Mouse (Mus musculus): Measurements from ENCODE around the gene Lrr1. TPM values are rescaled to one million over a fixed set of nuclear protein-coding genes. Genes with fewer than 3 reads are reported as not detected.

The Lrr1 gene
- total RNA-seq (2021) = 1 to 10 TPM; 2.7 to 5.4 TPM
- long read RNA-seq, experiment 1, partial matches to known transcripts = 1 of 4 reads
- long read RNA-seq, experiment 1, other reads (novel, unspliced or antisense) = 0 of 4 reads
- long read RNA-seq, experiment 2, partial matches to known transcripts = 0 of 6 reads
- long read RNA-seq, experiment 2, other reads (novel, unspliced or antisense) = 0 of 6 reads

DNA sequence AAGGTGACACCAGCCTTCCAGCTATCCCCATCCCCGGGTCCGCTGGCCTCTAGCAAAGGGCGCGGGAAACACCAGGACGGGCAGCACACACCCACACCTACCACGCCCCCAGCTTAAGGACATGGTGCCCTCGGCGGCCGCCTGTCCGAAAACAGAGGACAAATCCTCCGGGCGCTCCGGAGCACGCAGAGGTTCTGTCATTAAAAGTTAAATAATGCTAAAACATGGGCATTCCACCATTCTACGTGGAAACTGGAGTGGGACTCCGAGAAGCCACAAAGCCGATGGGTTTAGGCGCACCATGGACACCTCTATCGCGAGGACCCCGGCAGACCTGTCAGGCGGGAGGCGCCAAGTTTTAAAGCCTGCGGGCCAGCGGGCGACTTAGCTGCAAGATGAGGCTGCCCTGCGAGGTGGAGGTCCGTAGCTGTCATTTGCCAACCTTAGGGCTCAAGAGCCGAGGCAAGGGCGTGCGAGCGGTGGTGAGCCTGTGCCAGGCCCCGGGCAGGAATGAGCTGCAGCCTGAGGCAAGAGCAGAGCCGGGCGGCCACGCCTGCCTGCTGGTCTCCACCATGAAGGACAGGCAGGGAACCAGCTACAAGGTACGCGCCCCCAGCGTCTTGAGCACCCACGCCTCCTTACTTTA is at the start of gene Lrr1:
TSS of gene Lrr1 (plus strand) at position 354 of the 646 bp plus-strand sequence.
- DNase-seq (ENCODE audit: low spot score in 2 of 2) = peak; percentile 63 to 73

- DNase-seq (ENCODE audit: low spot score in 2 of 2) = no peak
These were observed 48.7 kb upstream of the Lrr1 start for GRCm38 (mm10) chr12:69119908-69120307.

- no peak for DNase-seq (ENCODE audit: low spot score in 2 of 2)
These were observed 45.8 kb upstream of the Lrr1 start for GRCm38 (mm10) chr12:69122801-69123200.

DNA sequence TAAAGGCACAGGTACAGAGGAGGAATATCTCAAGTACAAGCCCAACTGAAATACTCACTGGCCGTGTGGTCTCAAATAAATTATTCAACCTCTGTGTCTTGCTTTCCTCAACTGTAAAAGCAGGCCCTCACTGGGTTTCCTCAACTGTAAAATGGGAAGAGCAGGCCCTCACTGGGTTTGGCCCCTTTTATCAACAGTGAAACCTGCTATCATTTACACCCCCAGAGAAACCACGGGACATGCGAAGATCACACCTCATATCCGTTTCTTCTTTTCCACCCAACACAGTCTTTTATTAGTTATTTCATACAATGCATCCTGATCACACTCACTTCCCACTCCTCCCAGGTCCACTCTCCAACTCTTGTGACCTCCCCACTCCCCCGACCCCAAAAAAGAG is 43.5 kb upstream of the Lrr1 start:
- no peak for DNase-seq (ENCODE audit: low spot score in 2 of 2)

DNA sequence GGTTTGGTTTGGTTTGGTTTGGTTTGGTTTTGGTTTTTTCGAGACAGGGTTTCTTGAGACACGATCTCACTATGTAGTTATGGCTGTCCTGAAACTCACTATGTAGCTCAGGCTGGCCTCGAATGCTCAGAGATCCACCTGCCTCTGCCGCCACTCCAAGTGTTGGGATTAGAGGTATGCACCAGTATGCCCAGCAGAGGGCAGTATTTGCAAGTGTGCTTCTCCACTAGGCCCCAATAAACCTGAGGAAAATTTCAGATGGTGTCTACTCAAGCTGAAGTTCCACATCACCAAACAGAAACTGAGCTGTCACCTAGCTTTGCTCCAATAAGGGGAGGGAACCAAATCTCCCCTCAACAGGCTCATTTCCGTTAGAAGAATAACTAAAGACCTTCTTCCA is 41.4 kb upstream of the Lrr1 start:
- no peak for DNase-seq (ENCODE audit: low spot score in 2 of 2)

DNA sequence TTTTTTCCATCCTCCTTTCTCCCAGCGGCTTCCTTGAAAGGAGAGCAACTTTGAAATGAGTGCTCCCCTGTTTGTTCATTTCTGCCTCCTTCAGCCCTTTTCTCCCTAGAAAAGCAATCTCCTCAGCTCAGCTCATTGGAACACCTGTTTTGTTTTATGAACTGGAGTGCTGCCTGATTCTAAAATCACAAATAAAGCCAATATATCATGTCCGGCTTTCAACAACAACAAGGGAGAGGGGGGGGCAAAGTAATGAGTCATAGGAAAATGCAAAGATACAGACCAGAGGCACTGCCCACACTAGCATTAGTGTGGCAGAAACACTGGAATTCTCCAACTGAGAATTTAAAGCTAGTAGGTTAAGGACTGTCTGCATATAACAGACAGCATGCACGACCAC is 41.0 kb upstream of the Lrr1 start:
- DNase-seq (ENCODE audit: low spot score in 2 of 2) = no peak

DNA sequence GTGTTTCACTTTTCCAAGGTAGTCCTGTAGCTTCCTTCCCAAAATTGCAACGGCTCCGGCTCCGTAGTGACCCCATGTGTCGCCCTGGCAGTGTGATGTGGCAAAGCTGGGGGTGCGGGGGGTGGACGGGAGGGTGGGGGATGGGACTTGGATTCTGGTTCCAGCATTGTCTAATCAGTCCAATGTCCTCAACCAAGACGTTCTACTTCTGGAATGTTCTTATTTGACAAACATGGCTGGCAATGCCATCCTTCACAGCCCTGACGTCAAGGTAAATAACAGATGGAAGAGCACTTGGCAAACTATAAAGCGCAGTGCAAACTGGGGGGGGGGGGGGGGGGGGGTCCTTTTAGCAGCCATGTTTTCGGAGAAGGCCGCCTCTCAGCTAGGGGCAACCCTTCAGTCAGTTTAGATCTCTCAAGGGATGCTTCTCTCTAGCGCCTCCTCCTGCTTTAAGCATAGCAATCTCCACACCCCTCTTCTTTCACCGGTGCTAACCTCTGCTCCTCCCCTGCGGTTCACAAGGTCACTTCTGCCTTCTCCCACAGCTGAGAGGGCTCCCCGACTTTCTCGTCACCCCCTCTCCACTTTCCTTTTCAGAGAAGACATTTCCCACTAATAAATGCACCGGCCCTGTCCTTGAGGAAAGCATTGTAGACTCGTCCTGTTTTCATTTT is 38.8 kb upstream of the Lrr1 start:
- DNase-seq (ENCODE audit: low spot score in 2 of 2) = no peak

- DNase-seq (ENCODE audit: low spot score in 2 of 2) = no peak
These were observed 38.1 kb upstream of the Lrr1 start for GRCm38 (mm10) chr12:69130486-69130885.

- DNase-seq (ENCODE audit: low spot score in 2 of 2) = no peak
These were observed 37.3 kb upstream of the Lrr1 start for GRCm38 (mm10) chr12:69131267-69131666.

DNA sequence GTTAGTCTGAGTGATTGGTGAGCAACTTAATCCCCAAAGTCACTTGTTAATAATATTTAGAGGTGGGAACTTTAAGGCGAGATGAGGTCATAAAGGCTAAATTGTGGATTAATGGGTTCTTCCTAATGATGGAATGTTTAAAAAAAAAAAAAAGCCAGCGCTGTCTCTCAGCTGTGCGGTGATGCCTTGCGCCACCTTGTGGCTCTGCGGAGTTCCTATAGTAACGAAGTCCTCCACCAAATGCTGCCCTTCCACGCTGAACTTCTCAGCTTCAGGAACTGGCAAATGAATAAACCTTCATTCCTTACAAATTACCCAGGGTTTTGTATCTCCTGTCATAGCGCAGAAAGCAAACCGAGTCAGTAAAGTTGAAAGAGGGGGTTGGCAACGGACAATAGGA is 36.6 kb upstream of the Lrr1 start:
- no peak for DNase-seq (ENCODE audit: low spot score in 2 of 2)

- no peak for DNase-seq (ENCODE audit: low spot score in 2 of 2)
These were observed 29.4 kb upstream of the Lrr1 start for GRCm38 (mm10) chr12:69139201-69139600.

GRCm38 (mm10) chr12:69139841-69140240 is 28.8 kb upstream of the Lrr1 start:
- DNase-seq (ENCODE audit: low spot score in 2 of 2) = no peak

GRCm38 (mm10) chr12:69143460-69143859 is 25.2 kb upstream of the Lrr1 start:
- no peak for DNase-seq (ENCODE audit: low spot score in 2 of 2)

GRCm38 (mm10) chr12:69147166-69147735 is 21.4 kb upstream of the Lrr1 start:
- DNase-seq (ENCODE audit: low spot score in 2 of 2) = no peak

GRCm38 (mm10) chr12:69150049-69150448 is 18.6 kb upstream of the Lrr1 start:
- no peak for DNase-seq (ENCODE audit: low spot score in 2 of 2)

DNA sequence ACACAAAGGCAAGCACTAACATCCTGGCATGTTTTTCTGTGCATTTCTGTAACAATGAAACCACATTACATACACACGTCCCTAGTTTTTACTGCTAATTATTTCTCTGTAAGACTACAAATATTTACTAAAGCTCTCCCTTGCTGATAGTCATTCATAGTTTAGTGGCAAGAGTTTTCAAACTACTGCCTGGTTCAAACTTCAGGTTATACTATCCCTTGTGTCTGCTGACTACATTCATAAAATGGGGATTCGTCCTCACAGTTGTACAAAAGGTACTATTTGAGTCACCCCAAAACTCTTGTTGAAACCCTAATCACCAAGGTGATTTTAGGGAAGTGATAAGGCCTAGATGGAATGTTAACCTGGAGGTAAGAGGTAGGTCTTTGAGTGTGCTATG is 12.7 kb upstream of the Lrr1 start:
- no peak for DNase-seq (ENCODE audit: low spot score in 2 of 2)

- DNase-seq (ENCODE audit: low spot score in 2 of 2) = no peak
These were observed 12.2 kb upstream of the Lrr1 start for GRCm38 (mm10) chr12:69156436-69156835.

DNA sequence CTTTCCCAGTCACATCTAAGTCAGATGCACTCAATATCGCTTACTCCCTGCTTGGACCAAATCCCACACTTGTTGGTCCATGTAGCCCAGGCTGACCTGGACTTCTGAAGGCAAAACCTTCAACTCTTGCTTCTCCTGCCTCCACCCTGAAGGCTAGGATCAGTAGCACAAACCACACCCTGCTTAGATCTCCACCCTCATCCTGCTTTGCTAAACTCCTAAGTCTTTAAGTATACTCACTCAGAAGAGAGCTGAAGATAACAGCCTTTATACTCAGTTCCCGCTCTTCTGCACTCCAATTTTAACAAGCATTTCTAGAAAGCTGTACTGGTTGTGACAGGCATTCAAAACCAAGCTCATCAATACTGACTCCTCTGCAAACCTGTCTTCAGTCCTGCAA is 11.5 kb upstream of the Lrr1 start:
- DNase-seq (ENCODE audit: low spot score in 2 of 2) = no peak

GRCm38 (mm10) chr12:69158366-69158764 is 10.2 kb upstream of the Lrr1 start:
- no peak for DNase-seq (ENCODE audit: low spot score in 2 of 2)

DNA sequence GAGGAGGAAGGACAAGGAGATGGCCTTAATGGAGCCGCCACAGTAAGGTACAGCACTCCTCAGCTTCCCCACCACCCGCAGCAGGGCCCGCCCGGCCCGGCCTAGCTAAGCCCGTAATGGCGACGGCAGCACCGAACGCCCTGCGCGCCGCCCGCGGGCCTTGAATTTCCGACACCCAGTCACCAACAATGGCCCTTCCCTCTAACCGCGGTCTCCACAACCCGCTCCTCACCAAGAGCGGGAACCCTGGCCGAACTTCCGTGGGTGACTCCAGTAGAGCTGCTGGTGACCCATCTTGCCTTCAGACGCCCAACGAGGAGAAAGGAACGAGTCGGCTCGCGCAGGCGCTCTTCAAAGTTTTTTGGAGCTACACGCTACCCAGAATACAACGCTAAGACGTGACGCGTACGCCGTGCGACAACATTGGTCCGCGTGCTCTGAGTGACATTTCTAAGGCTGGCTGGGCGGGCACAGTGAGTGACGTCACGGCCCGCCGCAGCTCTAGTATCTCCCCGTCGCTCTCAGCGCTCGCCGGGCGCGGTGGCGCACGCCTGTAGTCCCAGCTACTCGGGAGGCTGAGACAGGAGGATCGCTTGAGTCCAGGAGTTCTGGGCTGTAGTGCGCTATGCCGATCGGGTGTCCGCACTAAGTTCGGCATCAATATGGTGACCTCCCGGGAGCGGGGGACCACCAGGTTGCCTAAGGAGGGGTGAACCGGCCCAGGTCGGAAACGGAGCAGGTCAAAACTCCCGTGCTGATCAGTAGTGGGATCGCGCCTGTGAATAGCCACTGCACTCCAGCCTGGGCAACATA is 9.6 kb upstream of the Lrr1 start, which contains the start of gene Rps29:
TSS of gene Rps29 (minus strand) at position 422 of the 813 bp plus-strand sequence.
- peak; percentile 91 to 95 for DNase-seq (ENCODE audit: low spot score in 2 of 2)

DNA sequence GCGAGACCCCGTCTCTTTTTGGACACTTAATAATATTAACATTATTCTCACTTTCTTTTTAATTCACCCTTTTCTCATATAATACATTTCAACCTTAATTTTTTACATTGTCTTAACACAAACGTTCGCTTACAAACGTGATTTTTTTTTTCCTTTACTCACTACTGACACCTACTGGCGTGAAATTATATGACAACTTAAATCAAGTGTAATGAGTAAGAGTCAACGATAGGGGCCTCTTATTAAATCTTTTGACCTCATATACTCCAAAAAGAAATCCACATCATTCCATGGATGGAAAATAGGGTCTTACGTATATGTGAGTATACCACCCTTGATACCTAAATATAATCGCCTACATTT is 9.1 kb upstream of the Lrr1 start:
- no peak for DNase-seq (ENCODE audit: low spot score in 2 of 2)
